Mouse (Mus musculus) cortical plate, adult 2 months (tissue): ENCODE results near the gene Ebi3. TPM values are rescaled to one million over a fixed set of nuclear protein-coding genes. Genes with fewer than 3 reads are reported as not detected.

ENCODE experiments used
- H3K27ac ChIP-seq: fragments of 200-500 bp; 2 replicates; pipeline ENCODE4 v1.5.1; 2012; ENCODE audit warnings: low read length, control low read depth, inconsistent platforms; ENCODE audit not compliant: insufficient read depth
- H3K4me1 ChIP-seq: fragments of 200-500 bp; 2 replicates; pipeline ENCODE4 v1.6.1; 2011; ENCODE audit warnings: low read length; ENCODE audit not compliant: control insufficient read depth, insufficient read depth
- H3K4me3 ChIP-seq: fragments of 200-500 bp; 2 replicates; pipeline ENCODE4 v1.5.1; 2011; ENCODE audit warnings: mild to moderate bottlenecking, low read length, control low read depth; ENCODE audit not compliant: insufficient read depth
- CTCF ChIP-seq: fragments of 200-500 bp; IDR thresholded peaks from 2 replicates; pipeline ENCODE4 v1.5.1; 2011; ENCODE audit warnings: mild to moderate bottlenecking, control low read depth, low read length; ENCODE audit not compliant: insufficient read depth; ENCODE audit errors: extremely low read depth
- POLR2A ChIP-seq: fragments of 200-500 bp; IDR thresholded peaks from 2 replicates; pipeline ENCODE4 v1.6.1; 2011; ENCODE audit warnings: mild to moderate bottlenecking, low read length, control low read depth; ENCODE audit not compliant: insufficient read depth; ENCODE audit errors: extremely low read depth
- polyA plus RNA-seq: library from polyadenylated mRNA; depleted of rRNA; stranded (reverse); fragments of >200 nt; gene quantifications from 2 replicates; pipeline ENCODE4 v1.2.3, GENCODE M21; 2012

The Ebi3 gene
- polyA plus RNA-seq, 1 experiment, result 2.1 TPM

DNA sequence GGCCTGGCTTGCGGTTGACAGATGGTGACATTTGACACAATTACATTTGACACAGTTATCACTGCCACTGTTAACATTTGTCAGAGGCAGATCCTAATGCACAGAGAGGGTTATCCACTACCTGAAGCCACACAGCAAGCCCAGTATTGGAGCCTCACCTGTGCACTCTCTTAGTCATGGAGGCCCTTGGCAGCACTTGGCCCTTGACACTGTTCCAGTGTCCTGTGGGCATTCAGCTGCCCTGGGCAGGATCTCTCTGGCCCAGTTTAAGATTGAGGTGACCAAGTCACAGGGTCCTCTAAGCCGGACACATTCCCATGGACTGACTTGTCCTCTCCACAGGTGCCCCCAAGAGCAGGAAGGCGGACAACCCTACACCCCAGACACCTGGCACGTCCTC lies 14.7 kb downstream of the Ebi3 start:
- Histone ChIP-seq H3K27ac (no peak overlapping the region), H3K4me1 (peaks cover 5% of the 10 kb centered on the region), H3K4me3 (no peak overlapping the region)
- TF ChIP-seq POLR2A, result no peak
- no peak for TF ChIP-seq CTCF

DNA sequence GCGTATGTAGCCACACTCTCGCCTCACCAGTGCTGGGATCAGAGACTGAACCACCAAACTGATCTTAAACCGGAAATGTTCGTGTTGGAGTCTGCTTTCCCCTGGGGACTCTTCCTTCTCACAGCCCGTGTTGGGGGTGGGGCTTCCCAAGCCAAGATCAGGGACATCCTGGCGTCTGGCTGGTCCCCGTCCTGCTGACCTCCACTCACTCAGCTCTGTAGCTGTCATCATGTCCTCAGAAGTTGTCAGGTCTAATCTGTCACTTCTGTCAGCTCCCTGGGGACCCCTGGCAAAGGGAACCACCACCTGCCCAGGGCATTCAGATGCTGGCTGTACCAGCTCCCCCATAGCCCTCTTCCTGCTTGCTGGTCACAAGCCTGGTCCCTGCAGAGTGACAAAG lies 15.8 kb downstream of the Ebi3 start:
- H3K27ac ChIP-seq, result no peak overlapping the region
- H3K4me3 ChIP-seq, result no peak overlapping the region
- TF ChIP-seq CTCF (no peak), POLR2A (no peak)
- H3K4me1 ChIP-seq, result peaks cover 5% of the 10 kb centered on the region

DNA sequence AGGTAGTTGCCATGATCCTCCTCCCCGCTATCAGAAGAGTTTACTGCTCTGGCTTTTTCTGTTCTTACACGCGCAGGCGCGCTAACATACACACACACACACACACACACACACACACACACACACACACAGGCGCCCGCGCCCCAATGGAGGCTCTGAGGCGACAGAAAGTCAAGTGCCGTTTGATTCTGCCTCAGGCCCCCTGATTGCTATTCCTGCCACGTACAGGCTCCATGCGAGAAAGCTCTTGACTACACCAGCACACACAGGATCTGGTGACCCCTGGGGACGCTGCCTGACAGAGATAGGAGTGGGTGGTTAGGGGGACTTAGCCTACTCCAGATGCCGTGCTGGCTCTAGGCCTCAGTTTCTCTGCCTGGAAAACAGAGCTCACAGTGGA lies 17.1 kb downstream of the Ebi3 start:
- Histone ChIP-seq H3K4me1 (peaks cover 5% of the 10 kb centered on the region), H3K27ac (no peak overlapping the region), H3K4me3 (peak overlapping the region; percentile 44; the same call in 1 of the 2 replicates)
- no peak for TF ChIP-seq CTCF
- TF ChIP-seq POLR2A, result no peak

DNA sequence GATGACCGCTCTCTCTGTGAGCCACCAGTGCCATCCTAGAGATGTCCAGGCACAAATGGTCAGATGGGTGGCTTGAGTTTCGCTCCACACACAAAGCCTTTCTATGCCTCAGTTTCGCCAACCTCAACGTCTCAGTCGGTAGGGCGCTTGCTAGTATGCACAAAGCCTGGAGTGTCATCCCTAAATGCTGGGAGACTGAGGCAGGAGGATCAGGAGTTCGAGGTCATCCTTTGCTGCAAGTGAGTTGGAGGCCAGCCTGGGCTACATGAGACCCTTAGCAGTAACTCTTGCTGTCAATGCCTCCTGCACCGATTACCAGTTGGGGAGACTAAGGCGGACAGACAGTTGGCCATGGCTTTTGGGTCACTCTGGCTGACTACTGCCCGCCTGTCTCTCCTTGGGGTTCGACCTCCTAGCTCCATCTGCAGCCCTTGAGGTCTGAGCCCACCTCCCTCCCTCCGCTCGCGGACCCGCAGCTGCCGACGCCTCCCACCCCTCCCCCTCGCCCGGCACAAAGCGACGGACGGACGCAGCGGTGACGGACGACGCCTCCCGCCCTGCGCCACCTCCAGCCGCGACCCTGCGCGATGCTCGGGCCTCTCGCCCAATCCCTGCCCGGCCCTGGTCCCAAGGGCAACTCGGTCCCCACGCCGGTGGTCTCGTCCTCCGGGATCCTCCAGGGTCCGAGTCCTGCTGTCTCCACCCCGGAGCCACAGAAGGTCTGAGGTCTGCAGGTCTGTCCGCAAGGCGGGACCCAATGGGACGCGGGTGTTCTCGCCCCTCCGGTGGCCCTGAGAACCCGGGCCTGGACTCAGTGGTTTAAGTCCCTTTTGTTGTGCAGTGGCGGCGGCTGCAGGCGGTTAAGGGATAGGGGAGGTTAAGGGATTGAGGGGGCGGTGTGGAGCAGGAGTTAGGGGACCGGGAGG lies 17.8 kb downstream of the Ebi3 start, which contains the start of gene Shd:
TSS of gene Shd (plus strand) at position 502 of the 926 bp plus-strand sequence.
- no peak within 1 kb of the TSS for H3K27ac ChIP-seq

DNA sequence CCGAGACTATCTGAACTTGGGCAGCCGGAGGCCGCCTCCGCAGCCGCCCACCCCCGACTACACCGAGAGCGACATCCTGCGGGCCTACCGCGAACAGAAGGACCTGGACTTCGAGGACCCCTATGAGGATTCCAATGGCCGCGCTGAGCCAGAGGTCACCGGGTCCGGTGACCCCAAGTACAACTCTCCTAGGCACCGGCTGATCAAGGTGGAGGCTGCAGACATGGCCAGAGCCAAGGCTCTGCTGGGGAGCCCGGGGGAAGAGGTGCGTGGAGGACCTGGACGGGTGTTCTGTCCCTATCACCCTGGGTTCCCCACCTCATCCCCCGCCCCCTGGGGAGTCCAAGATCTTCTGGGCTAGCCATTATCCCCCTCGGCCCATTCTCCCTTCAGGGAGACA lies 19.0 kb downstream of the Ebi3 start:
- TF ChIP-seq CTCF (no peak), POLR2A (no peak)
- peaks cover 5% of the 10 kb centered on the region for H3K4me1 ChIP-seq
- H3K4me3 ChIP-seq, result peak overlapping the region; percentile 44; the same call in 1 of the 2 replicates
- no peak overlapping the region for H3K27ac ChIP-seq

More for the DNA sequence above, 17.8 kb downstream of the Ebi3 start, which contains the start of gene Shd:
- Histone ChIP-seq H3K4me1 (peaks cover 5% of the 10 kb centered on the region), H3K4me3 (peak within 1 kb of the TSS; percentile 44)
- TF ChIP-seq CTCF, result no peak
- no peak for TF ChIP-seq POLR2A

DNA sequence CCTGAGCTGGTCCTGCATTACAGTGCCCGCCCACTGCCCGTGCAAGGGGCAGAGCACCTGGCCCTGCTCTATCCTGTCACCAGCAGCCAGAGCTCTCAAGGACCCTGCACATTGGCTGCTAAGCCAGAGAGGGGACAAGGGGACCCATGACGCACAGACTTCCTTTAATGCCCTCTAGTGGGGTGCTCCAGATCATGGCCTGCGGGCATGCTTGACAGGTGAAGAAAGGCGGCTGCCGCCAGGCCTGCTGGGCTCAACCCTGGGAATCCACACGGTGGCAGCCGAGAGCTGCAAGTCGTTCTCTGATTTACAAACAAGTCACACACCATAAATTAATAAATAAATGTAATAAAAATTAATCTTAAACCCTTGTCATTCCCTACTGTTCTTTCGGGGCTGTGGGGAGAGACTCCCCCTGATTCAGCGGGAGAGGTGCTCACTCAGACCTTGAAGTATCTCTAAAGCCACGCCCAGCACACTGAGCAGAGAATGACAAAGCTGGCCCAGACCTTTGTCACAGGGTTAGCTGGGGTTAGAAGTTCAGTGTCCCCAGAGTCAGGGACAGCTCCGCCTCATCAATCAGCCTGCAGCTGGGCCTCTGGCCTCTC lies 23.9 kb downstream of the Ebi3 start:
- no peak overlapping the region for H3K27ac ChIP-seq
- H3K4me1 ChIP-seq, result no peaks in the 10 kb centered on the region
- TF ChIP-seq POLR2A (no peak), CTCF (peak; percentile 68)
- H3K4me3 ChIP-seq, result no peak overlapping the region

DNA sequence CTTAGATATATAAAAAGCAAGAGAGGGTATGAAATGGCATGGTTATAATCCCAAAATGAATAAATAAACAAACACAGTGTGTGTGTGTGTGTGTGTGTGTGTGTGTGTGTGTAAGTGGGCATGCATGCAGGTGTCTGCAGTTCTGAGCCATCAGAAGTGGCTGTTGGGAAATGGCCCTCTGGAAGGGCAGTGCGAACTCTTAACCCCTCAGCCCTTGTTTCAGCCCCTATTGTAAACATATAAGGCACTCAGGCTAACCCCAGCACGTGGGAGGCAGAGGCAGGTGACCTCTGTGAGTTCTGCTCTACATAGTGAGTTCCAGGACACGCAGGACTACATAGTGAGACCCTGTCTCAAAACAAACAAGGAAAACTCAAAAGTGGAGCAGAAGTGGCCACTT lies 24.9 kb downstream of the Ebi3 start:
- H3K4me1 ChIP-seq, result no peaks in the 10 kb centered on the region
- no peak overlapping the region for H3K27ac ChIP-seq
- H3K4me3 ChIP-seq, result no peak overlapping the region
- TF ChIP-seq CTCF (no peak), POLR2A (no peak)

DNA sequence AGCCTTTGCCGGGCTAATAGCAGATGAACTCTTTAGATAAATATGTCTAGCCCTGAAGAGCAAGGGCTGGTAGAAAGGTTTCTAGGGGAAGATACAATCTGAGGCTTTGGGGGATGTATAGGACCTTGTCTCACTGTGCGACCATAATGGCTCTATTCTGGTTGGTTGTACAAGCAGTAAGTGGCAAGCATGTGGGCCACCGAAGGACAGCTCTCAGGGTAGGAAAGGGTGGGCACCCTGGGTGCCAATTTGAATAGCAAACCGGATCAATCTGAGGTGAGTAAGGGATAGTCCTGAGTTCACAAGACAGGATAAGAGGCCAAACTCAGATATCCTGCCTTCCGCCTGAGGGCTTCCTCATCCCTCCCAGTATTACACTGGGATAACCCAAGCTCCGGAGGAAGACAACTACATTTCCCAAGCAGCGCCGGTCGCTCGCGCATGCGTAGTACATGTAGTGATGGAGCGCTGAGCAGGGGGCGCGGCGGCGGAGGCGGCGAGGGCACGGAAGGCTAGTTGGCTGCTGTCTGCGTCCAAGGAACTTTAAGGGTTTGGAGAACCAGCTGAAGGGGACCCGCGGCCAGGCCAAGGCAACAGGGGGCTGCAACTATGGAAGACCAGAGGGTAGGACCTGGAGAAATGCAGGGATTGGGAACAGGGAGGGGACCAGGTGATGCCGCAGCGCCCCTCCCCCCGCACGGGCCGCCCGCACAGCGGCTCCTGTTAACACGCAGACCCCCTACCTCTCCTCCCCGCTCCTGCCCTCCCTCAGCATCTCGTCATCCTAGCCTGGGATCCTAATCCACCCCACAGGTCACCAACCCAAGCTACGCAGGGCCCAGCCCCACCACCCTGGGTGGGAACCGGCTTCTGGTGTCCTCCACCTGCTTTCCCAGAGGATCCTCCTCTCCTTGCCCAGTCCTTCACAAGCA lies 33.9 kb downstream of the Ebi3 start, which contains the start of gene Fsd1:
TSS of gene Fsd1 (plus strand) at position 480 of the 932 bp plus-strand sequence.
- peaks cover 5% of the 10 kb centered on the region for H3K4me1 ChIP-seq
- H3K27ac ChIP-seq, result no peak within 1 kb of the TSS
- TF ChIP-seq CTCF, result no peak
- peak; percentile 50; the same call in 1 of the 2 replicates for TF ChIP-seq POLR2A
- peak within 1 kb of the TSS; percentile 88 for H3K4me3 ChIP-seq
